Mouse (Mus musculus): ENCODE results near the gene Ephb1.

Gene Ephb1

DNA sequence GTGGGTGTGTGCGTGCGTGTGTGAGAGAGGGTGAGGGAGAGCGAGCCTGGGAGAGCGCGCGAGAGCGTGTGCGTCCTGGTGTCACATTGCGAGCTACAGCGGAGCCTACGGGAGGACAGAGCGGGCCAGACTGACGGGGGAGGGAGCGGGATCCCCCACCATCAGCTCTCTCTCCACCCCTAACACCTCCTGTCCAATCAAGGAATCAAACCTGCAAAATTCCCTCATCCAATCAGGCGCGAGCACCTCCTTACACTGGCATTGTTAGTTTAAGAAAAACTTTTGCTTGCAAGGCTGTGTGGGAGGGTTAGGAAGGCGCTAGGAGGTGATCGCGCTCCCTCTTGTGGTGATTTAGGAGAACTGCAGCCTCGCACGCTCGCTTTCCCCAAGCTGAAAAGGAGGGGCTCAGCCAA lies at the start of gene Ephb1:
Gene Ephb1, minus strand, starts transcription at position 133 of the 413 bp plus-strand sequence.
- in situ Hi-C loops (cut with MboI; ENCODE audit: low pct_unique_long_range_greater_than_20kb in 1 of 2, low sequenced_read_pairs in 2 of 2, unreplicated experiment in 1 of 2), result loop anchor here in 1 of 2 experiments (25.0 kb wide), 1 partner anchor 667 kb away; no protein-coding TSS in a partner anchor

DNA sequence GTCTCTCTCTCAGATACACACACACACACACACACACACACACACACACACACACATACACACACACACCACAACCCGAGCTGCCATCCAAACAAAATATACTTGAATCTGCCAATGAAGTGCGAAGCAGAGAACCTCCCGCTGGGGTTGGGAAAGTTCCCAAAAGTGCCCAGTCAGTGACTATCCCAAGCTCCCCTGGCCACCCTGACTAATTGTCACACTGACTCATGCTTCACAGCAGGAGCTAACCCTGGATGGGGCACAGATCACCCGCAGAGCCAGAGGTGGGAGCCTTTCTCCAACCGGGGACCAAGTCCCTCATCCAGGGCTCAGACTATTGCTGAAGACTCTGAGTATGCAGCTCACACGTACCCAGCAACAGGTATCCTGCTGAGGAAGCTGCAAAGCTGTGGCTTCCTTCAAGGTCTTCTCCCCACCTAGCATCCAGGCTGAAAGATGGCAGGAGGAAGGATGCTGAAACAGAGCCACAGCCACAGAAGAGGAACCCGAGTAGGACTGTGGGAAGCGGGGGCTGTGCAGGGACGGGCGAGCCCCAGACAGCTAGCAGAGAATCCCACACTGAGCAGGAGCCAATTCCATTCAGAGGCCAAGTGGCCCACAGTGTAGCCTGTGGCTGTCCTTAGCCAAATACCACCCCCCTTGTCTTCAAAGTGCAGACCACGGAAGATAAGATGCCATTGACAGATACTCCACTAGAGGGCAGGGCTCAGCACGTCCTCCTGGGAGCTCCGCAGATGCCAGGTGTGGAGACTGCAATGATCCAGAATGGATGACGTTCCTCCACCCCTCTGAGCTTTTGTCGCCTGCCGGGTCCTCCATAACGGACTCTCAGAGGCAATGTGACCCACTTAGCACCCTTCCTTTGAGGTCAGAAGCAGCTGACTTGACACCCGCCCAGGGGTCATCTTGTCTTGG lies 48.9 kb upstream of the Ephb1 start:
- in situ Hi-C loops (cut with MboI; ENCODE audit: low pct_unique_long_range_greater_than_20kb in 1 of 2, low sequenced_read_pairs in 2 of 2, unreplicated experiment in 1 of 2), result no loop called here

DNA sequence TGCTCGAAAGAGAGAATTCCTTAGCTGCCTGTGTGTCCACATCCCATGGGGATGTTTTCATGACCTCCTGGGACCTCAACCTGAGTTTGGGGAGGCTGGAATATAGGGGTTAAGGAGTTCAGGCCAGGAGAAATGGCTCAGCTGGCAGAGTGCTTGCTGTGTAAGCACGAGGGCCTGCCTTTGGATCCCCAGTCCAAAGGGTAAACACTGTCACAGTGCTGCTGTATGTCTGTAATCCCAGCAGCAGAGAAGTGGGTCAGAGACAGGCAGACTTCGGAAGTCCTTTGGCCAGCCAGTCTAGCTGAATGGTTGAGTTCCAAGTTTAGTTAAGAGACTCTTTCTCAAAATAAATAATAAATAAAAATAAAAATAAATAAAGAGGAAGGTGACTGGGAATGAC lies 48.2 kb upstream of the Ephb1 start:
- in situ Hi-C loops (cut with MboI; ENCODE audit: low pct_unique_long_range_greater_than_20kb in 1 of 2, low sequenced_read_pairs in 2 of 2, unreplicated experiment in 1 of 2), result no loop called here

DNA sequence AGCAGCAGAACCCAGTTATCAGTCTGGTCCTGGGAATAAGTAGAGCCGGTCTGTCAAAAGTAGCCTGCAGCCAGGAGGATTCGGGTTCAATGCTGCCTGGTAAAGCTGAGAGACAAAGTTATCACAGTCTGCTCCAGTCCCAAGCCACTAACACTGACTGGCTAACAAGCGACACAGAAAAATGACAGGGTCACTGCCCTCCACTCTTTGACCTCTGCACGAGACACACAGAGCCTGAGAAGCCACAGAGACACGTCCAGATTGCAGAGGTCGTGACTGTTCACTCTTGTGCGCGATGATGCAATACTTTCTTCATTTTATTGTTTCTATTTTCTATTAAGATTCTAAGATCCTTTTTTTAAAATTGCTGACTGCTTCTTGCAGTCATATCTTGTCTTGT lies 33.8 kb upstream of the Ephb1 start:
- in situ Hi-C loops (cut with MboI; ENCODE audit: low pct_unique_long_range_greater_than_20kb in 1 of 2, low sequenced_read_pairs in 2 of 2, unreplicated experiment in 1 of 2), result no loop called here

DNA sequence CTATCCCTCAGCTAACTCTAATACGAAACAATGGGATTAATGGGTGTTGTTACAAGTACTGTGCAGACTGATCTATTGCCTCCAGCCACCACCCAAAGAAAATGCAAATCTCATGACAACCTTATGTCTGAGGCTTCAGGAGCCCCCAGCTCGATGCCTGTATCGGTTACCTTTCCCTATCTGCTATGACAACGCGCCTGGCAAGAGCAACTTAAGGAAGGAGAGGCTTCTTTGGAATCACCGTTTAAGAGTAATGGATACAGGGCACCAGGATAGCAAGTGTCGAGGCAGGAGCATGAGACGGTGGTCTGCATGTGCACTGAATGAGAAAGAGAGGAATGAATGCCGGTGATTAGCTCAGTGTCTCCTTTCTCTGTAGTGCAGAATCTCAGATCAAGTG lies 32.3 kb upstream of the Ephb1 start:
- in situ Hi-C loops (cut with MboI; ENCODE audit: low pct_unique_long_range_greater_than_20kb in 1 of 2, low sequenced_read_pairs in 2 of 2, unreplicated experiment in 1 of 2), result no loop called here

DNA sequence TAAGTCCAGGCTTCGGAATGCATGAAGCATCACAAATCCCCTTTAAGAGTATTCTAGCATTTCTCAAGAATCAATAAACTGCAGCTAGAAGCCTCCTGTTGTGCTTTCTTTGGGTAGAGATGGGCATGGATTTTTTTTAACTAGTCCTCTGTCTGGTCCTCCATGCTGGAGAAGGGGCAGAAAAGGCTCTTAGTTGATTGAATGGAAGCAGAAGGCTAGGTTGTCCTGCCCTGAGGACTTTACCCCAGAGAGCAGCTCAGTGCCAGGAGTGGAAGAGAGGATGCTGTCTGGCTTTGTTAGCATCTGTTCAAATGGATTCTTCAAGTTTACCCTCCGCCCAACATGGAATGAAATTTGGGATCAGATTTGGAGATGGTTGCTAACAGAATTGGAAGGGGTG lies 25.7 kb upstream of the Ephb1 start:
- in situ Hi-C loops (cut with MboI; ENCODE audit: low pct_unique_long_range_greater_than_20kb in 1 of 2, low sequenced_read_pairs in 2 of 2, unreplicated experiment in 1 of 2), result no loop called here

DNA sequence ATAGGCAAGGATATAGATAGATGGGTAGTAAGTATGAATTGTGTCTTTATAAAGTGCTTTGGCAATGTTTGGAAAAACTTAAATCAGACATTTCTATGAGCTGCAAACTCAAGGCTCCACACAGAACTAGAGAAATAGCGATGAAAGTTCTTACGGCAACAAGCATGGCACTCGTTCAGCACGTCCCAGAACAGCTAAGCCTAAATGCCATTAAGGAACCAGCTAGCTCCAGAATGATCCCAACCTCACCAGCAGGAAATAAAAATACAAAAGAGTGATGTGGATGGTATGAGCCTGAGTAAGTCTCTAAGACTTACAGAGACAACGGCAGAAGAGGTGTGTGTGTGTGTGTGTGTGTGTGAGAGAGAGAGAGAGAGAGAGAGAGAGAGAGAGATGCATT lies 20.2 kb upstream of the Ephb1 start:
- in situ Hi-C loops (cut with MboI; ENCODE audit: low pct_unique_long_range_greater_than_20kb in 1 of 2, low sequenced_read_pairs in 2 of 2, unreplicated experiment in 1 of 2), result loop anchor here in 1 of 2 experiments (25.0 kb wide), 1 partner anchor 687 kb away; no protein-coding TSS in a partner anchor

DNA sequence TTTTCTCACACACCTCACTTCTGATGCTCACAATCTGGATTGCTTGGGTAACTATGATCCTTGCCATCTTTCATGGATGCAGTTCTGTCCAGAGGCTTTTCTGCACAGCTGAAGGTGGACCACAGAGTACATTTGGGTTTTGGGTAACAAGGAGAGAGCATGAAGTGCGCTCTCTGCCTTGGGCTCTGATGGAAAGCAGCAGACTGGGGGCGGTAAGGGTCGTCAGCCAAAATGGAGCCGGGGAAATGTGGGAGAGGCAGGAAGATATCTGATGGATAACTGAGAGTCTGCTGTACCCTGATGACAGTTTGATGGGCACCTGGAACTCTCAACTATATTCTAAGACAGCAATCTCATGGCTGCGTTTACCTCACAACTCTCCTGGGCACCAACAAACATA lies 19.4 kb upstream of the Ephb1 start:
- in situ Hi-C loops (cut with MboI; ENCODE audit: low pct_unique_long_range_greater_than_20kb in 1 of 2, low sequenced_read_pairs in 2 of 2, unreplicated experiment in 1 of 2), result loop anchor here in 1 of 2 experiments (25.0 kb wide), 1 partner anchor 687 kb away; no protein-coding TSS in a partner anchor

DNA sequence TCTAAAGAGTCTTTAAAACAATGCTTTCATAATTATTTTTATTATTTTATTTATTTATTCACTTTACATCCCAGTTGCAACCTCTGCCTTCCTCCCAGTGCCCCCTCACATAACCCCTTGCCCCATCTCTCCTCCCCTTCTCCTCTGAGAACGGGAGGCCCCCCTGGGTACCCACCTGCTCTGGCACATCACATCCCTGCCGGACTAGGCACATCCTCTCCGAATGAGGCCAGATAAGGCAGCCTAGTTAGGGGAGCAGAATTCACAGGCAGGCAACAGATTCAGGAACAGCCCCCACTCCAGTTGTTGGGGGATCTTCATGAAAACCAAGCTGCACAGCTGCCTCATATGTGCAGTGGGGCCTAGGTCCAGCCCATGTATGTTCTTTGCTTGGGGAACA lies 17.4 kb upstream of the Ephb1 start:
- in situ Hi-C loops (cut with MboI; ENCODE audit: low pct_unique_long_range_greater_than_20kb in 1 of 2, low sequenced_read_pairs in 2 of 2, unreplicated experiment in 1 of 2), result loop anchor here in 1 of 2 experiments (25.0 kb wide), 1 partner anchor 685 kb away; no protein-coding TSS in a partner anchor

DNA sequence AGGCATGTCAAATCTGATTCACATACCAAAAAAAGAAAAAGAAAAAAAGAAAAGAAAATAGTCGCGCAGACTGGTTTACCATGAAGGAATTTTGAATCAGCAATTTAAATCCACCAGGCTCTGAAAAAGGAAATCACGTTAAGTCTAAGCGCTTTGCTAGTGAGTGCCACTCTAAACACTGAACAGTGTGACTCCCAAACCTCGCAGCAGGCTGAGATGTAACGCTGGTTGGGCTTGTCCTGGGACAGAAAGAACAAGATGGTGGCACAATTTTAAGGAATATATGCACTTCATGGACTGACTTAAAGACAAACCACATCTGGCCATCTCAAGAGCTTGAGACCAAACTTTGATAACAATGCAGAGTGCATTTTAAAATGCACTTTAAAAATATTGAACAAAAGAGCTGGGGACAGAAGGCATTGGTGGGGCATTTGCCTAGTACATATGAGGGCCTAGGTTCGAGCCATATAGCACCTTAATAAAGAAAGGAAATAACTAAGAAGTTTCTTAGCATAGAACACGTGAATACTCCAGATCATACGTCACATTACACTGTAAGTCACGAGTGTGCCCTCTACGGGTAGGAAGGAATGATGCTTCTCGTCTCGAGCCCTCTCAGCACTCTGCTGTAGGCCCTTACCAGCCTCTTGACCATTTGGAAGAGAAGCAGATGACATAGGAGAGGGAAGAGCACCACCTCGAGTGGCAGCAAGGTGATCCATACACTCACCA lies 16.7 kb upstream of the Ephb1 start:
- in situ Hi-C loops (cut with MboI; ENCODE audit: low pct_unique_long_range_greater_than_20kb in 1 of 2, low sequenced_read_pairs in 2 of 2, unreplicated experiment in 1 of 2), result loop anchor here in 1 of 2 experiments (25.0 kb wide), 1 partner anchor 684 kb away; no protein-coding TSS in a partner anchor

DNA sequence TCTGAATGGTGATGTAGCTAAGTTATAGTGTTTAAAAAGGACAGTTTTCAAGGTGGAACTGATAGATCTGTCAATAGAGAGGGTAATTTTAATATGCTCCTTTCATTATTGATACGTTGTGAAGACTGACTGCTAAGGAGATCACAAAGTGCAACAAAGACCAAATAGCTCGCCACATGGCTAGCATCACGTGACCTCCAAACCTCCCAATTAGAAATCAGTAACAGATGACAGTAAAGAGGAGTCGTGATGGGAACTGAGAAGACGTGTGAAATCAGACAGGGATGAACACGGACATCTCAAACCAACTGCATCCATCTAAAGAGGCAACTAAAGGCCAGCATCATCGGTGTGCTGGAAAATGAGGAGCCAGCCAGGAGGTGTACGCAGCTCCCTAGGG lies 15.6 kb upstream of the Ephb1 start:
- in situ Hi-C loops (cut with MboI; ENCODE audit: low pct_unique_long_range_greater_than_20kb in 1 of 2, low sequenced_read_pairs in 2 of 2, unreplicated experiment in 1 of 2), result loop anchor here in 1 of 2 experiments (25.0 kb wide), 1 partner anchor 683 kb away; no protein-coding TSS in a partner anchor

DNA sequence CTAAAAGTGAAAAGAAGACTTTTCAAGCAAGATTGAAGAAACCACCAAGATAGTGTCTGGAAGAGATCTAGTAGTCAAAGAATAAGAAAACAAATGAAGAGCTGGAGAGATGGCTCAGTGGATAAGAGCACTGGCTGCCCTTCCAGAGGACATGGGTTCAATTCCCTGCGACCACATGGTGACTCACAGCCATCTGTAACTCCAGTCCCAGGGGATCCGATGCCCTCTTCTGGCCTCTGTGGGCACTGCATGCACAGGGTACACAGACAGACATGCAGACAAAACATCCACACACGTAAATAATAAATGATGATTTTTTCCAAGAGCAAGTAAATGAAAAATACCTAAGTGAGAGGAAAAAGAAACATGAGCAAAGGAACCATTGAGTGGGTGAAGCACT lies 14.6 kb upstream of the Ephb1 start:
- in situ Hi-C loops (cut with MboI; ENCODE audit: low pct_unique_long_range_greater_than_20kb in 1 of 2, low sequenced_read_pairs in 2 of 2, unreplicated experiment in 1 of 2), result loop anchor here (10.0 to 25.0 kb wide), 2 partner anchors 674 to 682 kb away; no protein-coding TSS in a partner anchor

DNA sequence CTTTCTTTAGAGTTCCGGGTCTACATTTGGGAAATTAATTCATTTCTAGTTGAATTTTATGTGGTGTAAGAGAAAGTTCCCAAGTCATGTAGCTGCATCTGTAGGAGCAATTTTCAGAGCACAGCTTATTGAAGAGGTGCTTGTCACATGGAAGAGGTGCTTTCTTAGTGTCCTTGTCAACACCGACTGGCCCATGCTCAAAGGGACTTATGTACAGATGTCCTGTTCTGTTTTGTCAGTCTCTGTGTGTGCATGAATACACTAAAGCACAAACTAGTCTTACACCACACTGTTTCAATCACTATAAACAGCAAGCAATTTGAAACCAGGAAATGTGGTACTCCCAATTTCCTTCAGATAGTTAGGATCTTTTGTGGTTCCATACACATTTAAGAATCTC lies 13.3 kb upstream of the Ephb1 start:
- in situ Hi-C loops (cut with MboI; ENCODE audit: low pct_unique_long_range_greater_than_20kb in 1 of 2, low sequenced_read_pairs in 2 of 2, unreplicated experiment in 1 of 2), result loop anchor here (10.0 to 25.0 kb wide), 2 partner anchors 673 to 680 kb away; no protein-coding TSS in a partner anchor

DNA sequence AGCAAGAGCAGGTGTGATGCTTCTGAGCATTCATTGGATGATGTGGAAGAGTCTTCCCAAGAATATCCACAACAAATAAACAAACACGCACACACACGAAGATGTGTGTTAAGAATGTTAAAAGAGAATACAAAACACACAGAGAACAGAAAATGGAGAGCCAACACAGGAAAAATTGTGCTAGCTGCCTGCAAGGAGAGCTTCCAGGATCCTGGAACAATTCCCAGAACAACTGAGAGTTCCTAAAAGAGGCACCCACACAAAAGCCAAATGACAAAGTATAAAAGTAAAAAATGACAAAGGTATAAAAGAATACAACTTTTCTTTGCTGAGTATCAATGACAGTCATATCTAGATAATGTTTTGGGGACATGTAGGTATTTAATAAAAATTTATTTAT lies 11.0 kb upstream of the Ephb1 start:
- in situ Hi-C loops (cut with MboI; ENCODE audit: low pct_unique_long_range_greater_than_20kb in 1 of 2, low sequenced_read_pairs in 2 of 2, unreplicated experiment in 1 of 2), result loop anchor here (10.0 to 25.0 kb wide), 2 partner anchors 671 to 678 kb away; no protein-coding TSS in a partner anchor

DNA sequence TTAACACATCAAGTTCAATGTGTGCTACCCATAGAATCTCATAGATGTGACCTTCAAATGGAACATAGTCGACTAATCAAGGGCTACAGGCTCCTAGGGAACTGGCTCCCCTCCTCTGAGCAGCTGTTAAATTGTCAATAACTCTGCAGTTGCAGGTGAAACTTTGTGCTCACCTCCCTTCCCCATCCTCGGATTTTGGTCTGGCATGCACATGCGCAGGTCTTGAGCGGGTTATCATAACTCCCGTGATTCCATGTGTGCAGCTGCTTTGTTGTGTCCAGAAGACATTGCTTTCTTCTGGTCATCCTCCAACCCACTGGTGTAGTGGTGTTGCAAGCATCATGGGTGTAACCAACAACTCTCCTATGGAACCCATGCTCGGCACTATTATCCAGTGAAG lies 4.8 kb upstream of the Ephb1 start:
- in situ Hi-C loops (cut with MboI; ENCODE audit: low pct_unique_long_range_greater_than_20kb in 1 of 2, low sequenced_read_pairs in 2 of 2, unreplicated experiment in 1 of 2), result loop anchor here in 1 of 2 experiments (25.0 kb wide), 1 partner anchor 672 kb away; no protein-coding TSS in a partner anchor

DNA sequence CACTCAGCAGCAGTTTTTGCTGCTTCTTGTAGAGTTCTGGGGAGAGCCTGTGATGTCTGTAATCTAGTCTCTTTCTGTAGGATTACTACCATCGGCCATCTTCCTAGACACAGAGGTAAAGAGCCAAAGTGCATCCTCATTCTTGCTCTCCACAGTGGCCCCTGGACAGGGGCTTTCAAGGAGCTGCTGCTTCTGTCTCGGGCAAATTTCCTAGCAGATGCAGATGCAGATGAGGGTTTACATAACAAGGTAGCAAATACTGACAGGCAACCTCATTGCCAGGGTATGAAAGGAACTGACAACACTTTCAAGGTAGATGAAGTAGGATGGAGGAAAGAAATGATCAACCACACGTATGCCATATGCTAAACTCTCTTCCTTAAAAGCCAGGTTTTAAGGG lies 4.2 kb upstream of the Ephb1 start:
- in situ Hi-C loops (cut with MboI; ENCODE audit: low pct_unique_long_range_greater_than_20kb in 1 of 2, low sequenced_read_pairs in 2 of 2, unreplicated experiment in 1 of 2), result loop anchor here in 1 of 2 experiments (25.0 kb wide), 1 partner anchor 671 kb away; no protein-coding TSS in a partner anchor

DNA sequence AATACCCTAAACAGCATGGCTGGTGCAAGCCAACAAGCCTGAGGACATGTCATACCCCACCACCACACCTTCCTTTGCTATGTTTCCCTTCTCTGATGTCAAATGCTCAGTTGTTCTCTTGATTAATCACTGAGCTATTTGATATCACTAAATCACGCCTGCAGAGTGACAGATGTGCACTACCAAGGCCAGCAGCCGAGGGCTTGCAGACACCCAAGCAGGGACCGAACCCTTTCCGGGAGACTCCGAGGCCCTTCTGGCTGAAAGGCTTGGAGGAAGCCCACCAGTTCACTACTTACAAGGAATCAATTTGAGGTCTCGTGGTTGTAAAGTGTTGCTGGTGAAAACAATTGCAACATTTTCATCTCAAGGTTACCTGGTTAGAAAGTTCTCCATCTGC lies 3.5 kb upstream of the Ephb1 start:
- in situ Hi-C loops (cut with MboI; ENCODE audit: low pct_unique_long_range_greater_than_20kb in 1 of 2, low sequenced_read_pairs in 2 of 2, unreplicated experiment in 1 of 2), result loop anchor here in 1 of 2 experiments (25.0 kb wide), 1 partner anchor 671 kb away; no protein-coding TSS in a partner anchor

DNA sequence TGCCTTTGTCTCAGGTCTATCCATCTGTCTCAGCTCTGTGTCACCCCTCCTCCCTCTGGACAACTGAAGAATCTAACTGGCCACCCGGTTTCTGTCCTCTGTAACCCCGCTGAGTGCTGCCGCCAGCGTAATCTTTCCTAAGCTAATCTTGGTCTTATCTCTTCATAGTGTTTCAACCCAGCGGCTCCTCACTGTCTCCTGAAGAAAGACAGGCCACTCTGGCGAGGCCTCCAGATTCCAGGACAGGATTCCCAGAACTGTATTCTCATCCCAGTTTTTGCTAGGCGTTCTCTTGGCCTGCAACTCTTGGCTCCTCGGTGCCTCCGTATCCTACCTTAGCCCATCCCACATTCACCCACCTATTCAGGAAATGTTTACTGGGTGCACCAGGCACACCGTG lies 2.0 kb upstream of the Ephb1 start:
- in situ Hi-C loops (cut with MboI; ENCODE audit: low pct_unique_long_range_greater_than_20kb in 1 of 2, low sequenced_read_pairs in 2 of 2, unreplicated experiment in 1 of 2), result loop anchor here in 1 of 2 experiments (25.0 kb wide), 1 partner anchor 669 kb away; no protein-coding TSS in a partner anchor
